Mouse (Mus musculus) heart, postnatal 36 days (tissue): ENCODE measurements around the gene Pnrc2. TPM values are rescaled to one million over a fixed set of nuclear protein-coding genes. Genes with fewer than 3 reads are reported as not detected.
A peak's percentile ranks its signal among the peaks of the same experiment; 100 is the strongest.

Experiments used
- DNase-seq, 2 experiments: peaks; one replicate each; pipeline ENCODE4 v3.0.0; 2021 to 2022
- intact Hi-C: fragments of 180-260 bp; cut with DNase I; formaldehyde crosslinking; loops from one replicate; pipeline ENCODE4 v1.15.1; 2025
- total RNA-seq, 2 experiments: library from RNA; stranded (reverse); gene quantifications; 2 replicates each; pipeline ENCODE4 v1.2.3; 2021

The Pnrc2 gene
- total RNA-seq = 10 to 100 TPM; 59.2 to 63.5 TPM

DNA sequence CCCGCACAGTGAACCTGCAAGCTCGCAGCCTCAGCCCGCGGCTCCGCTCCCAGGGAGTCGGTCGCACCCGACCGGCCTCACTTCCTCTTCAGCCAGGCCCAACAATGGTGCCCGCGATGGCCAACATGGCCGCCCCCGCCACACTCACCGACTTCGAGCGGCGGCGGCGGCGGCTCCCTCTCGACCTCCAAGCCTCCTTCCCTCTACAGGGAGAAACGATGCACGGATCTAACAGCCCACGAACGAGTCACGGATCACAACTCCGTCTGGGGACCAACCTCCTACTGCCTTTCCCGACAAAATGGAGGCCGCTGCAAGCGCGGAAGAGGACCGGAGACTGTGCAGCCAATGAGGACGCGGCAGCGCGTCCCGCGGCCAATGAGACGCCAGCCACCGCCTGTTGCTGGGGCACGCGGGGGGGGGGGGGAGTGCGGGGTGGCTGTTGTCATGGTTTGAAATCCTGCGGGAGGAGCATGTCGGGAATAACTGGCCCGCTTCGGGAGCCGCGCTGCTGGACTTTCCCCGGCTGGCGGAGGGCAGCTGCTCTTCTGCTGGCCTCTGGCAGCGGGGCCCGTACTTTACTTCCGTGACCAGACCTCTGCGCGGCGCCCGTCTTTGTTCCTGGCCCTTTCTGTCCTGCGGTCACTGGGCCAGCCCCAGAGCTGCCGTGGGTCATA lies at the start of gene Pnrc2:
Pnrc2 (minus strand) TSS at position 325 of the 677 bp plus-strand sequence.
- DNase-seq = peak; percentile 87 to 95
- intact Hi-C loops = loop anchor here (1.0 to 10.0 kb wide), 2 partner anchors 17 to 271 kb away; partner anchors contain the start of gene Id3

DNA sequence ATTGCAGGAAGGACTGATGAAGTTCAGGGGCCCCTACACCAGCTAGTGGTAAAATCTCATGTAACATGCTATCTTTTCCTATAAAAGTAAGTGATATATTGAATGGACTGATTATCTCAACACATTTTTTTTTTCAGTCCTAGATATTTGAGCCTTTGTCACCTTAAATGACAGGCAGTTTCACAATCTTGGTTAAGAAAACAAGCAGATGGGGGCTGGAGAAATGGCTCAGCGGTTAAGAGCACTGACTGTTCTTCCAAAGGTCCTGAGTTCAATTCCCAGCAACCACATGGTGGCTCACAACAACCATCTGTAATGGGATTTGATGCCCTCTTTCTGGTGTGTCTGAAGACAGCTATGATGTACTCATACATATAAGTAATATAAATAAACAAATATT lies 48.5 kb upstream of the Pnrc2 start:
- intact Hi-C loops = loop anchor here (5.0 to 10.0 kb wide), 2 partner anchors 120 to 217 kb away; no protein-coding TSS in a partner anchor

DNA sequence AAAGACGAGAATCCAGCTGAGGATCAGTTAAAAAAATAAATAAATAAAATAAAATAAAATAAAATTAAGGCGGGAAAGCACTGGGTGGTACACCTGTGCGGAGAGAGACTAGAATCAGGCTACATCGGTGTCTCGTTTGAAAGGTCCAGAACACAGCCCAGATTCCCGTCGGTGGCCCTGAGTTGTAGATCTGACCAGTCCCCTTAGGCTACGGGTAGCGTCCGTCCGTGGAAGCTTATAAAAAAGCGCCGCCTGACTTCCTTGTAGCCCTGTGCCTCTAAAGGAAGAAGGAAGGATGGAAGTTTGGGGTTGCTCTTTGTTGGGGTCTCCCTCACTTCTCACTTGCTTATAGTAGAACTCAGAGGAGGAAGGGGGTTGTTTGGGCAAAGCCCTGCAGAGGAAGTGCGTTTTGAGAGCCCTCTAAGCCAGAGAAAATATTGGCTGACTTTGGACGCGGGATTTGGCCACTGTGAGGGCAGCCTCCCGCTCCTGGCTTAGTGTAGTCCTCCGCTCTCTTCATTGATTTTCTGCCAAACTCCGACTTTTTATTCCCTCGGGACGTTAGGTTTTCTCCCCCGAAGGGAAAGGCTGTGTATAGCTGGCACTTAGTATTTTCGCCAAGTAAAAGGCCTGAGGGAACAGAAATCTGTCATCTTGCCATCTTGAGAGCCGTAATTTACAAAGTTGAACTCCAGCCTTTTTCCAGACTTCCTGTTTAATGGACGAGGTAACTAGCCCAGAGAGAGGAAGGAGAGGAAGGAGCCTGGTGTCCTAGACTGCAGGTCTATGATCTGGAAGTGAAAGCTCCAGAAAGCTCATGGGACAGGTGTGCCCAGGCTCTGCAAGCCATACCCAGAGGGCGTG lies 47.8 kb upstream of the Pnrc2 start:
- DNase-seq = peak in 1 of 2 experiments; percentile 52
- intact Hi-C loops = loop anchor here (2.0 to 10.0 kb wide), 3 partner anchors 21 to 217 kb away; no protein-coding TSS in a partner anchor

More for the DNA sequence above, 48.5 kb upstream of the Pnrc2 start:
- DNase-seq = no peak

DNA sequence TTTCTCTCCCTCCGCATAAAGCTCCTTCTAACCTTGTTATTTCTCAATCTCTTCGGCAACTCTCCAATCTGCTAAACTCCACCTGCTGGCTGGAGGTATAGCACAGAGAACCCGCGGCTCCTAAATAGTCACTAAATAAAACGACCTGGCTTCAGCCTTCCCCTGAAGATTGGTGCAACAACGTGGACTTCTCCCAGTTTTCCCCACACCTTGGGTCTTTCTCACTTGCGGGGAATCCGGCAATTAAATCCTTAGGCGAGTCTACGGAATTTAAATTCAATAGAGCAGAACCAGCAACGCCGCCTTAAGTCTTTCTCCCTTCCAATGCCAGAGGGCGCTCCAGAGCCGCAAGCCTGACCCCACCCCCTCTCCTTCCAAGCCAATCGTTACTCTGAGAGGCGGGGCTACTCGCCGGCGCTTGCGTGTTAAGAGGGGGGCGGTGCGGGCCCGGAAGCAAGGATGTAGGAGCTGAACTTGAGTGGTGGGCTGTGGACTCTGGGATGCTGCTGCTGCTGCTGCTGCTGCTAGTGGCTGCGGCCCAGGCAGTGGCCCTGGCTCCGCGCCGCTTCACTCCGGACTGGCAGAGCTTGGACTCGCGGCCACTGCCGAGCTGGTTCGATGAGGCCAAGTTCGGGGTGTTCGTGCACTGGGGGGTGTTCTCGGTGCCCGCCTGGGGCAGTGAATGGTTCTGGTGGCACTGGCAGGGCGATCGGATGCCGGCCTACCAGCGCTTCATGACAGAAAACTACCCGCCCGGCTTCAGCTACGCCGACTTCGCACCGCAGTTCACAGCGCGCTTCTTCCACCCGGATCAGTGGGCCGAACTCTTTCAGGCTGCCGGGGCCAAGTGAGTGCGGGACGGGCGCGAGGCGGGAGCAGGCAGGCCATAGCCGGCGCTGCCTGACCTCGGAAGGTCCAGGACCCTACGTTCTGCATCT lies 46.9 kb upstream of the Pnrc2 start, which contains the start of gene Fuca1:
Fuca1 (plus strand) TSS at position 432 of the 938 bp plus-strand sequence.
- intact Hi-C loops = loop anchor here (1.0 to 10.0 kb wide), 4 partner anchors 22 to 216 kb away; no protein-coding TSS in a partner anchor

DNA sequence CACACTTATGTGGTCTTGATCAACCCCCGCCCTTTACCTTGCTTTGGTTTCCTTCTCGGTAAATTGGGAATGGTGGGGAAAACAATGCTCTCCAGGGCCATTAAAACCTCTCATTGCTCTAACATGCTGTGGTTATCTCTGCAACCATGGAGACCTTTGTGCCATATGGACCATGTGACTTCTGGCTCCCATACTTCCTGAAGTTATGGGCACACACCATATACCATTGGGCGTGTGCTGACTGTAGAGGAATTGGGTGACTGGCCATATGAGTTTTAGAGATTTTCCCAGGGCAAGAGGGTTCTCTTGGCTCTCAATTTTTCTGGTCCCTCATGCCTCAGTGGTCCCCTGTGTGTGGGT lies 45.6 kb upstream of the Pnrc2 start:
- intact Hi-C loops = no loop called here
- no peak for DNase-seq

More for the DNA sequence above, 46.9 kb upstream of the Pnrc2 start, which contains the start of gene Fuca1:
- peak; percentile 96 to 97 for DNase-seq

DNA sequence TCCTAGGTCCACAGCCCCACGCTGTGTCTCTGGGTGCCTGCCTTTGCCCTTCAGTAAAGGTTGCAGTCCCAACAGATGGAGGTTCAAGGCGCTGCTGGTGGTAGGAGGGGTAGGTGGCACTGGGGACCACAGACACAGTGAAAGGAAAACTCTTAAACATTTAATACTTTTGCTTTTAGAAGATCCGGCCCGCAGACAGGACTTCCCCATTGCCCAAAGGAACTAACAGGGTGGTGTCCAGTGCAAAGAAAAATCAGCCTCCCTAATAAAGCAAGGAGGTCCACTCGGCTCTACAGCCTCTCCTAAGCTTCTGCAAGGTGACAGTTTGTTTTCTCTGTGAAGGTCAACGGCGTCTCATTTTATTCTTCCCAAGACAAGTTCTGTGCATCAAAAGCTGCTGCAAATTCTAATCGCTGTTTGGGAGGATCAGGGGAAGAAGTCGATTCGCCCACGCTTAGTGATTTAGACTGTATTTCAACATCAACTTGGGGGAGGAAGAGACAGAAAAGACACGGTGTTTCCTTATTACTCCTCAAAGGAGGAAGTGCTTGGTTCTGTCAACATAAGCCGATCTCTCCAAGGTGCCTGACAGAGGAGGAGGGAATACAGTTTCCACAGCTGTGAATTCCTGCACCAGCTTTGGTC lies 45.1 kb upstream of the Pnrc2 start:
- intact Hi-C loops = no loop called here
- DNase-seq = peak in 1 of 2 experiments; percentile 39

DNA sequence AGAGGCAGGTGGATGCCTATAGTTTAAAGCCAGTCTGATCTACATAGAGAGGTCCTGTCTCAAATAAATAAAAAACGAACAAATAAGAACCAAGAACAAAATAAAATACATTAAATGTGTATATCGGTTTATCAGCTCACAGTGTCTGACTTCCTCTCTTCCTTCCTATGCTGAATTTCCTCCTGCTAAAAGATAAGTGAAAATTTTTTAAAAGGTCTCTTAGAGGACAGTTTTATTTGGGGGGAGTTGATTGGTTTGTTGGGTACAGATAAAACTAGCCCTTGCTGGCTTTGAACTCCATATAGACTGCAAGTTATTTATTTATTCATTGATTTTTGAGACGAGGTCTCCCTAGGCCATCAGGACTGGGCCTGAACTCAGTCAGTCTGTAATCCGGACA lies 39.8 kb upstream of the Pnrc2 start:
- no peak for DNase-seq
- intact Hi-C loops = no loop called here

DNA sequence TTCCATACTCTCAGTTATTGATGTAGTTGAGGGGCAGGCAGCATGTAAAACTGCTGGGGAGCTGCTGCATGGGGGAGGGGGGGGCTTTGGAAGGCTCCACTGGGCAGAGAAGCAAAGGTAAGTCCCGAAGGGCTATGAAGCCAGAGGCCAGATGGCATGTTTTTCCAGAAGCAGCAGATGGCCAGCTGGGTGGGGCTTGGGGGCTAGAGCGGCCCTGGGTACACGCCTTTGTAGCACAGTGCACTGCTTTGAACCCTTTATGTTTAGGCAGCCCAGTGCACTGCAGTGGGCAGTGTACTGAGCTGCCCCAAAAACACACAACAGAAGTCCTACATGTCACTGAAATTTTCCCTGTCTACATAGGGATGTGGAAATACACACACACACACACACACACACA lies 39.2 kb upstream of the Pnrc2 start:
- no peak for DNase-seq
- intact Hi-C loops = no loop called here

DNA sequence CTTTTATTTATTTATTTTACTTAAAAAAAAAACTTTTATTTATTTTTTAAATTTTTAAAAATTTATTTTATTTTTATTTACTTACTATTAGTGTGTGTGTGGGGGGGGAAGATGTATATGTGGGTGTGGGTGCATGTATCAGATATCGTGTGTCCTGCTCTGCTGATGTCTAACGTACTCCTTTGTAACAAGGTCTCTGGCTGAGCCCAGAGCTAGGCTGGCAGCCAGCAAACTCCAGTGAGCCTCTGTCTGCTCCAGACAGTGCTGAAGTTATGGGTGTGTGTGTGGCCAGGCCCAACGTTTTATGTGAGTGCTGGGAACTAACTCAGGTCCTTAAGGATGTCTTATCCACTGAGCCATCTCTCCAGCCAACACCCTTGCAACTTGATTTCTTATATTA lies 38.5 kb upstream of the Pnrc2 start:
- intact Hi-C loops = no loop called here
- DNase-seq = no peak

DNA sequence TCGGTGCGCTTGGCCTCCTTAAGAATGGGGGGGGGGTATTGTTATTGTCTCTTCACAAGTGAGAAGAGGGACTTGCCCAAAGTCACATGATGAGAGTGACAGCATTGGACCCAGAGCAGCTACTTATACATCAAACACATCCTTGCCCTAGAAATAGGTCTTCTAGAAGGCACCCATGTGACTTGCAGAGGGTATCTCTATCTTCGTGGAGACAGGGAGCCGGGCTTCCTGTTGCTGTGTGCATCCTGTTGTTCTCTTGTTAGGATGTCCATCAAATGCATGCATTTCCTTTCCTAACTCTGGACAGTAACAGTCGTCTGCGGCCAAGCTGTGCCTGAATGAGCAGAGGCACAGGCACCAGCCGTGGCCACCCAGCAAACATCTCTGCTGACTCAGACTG lies 37.9 kb upstream of the Pnrc2 start:
- intact Hi-C loops = no loop called here
- DNase-seq = no peak

DNA sequence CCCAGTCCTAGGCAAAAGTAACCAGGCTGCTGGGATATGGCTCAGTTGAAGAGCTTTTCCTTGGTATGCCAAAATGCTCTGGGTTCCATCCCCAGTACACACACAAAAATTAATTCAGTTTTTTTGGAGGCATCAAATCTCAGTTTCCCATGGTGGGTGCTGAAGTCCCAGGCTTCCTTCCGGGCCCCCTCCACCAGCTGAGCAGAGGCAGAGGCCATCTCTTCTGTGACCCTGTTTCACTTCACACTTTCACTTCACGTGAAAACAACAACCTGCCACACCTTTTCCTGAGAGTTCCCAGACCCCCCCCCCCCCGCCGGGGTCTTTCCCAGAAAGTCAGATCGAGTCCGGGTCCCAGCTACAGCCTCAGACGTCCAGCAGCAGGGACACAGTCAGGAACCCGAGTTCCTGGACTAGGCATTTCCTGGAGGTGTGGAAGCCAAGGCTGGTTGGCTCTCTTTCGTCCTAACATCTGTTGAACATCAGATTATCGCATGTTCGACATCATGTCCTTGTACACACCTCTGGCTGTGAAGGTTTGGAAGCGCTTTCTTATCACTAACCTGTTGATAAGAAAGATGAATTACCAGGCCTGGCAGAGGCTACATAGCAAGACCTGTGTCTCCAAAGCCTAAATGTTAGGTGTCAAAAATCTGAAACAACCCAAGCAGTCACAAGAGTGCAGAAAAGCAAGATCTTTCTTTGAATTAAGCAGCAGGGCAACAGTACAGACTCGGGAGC lies 35.8 kb upstream of the Pnrc2 start:
- DNase-seq = no peak
- intact Hi-C loops = no loop called here

DNA sequence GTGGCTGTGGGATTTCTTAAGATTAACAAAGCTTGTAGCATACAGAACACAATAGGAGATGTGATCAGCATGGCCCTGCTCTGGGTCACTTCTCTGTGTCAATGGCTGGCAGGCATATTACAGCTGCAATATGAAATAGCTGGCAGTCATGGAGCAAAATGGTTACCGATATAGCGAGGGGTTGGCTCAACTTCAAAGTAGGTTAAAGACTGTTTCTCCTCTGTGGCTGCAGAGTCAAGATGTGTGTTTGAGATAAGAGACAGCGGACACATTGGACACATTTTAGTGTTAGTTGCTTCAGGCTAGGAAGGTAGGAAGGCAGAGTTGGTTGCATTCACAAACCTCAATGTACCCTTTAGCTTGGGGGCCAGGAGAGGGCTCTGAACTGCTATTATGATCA lies 33.0 kb upstream of the Pnrc2 start:
- intact Hi-C loops = no loop called here
- no peak for DNase-seq

DNA sequence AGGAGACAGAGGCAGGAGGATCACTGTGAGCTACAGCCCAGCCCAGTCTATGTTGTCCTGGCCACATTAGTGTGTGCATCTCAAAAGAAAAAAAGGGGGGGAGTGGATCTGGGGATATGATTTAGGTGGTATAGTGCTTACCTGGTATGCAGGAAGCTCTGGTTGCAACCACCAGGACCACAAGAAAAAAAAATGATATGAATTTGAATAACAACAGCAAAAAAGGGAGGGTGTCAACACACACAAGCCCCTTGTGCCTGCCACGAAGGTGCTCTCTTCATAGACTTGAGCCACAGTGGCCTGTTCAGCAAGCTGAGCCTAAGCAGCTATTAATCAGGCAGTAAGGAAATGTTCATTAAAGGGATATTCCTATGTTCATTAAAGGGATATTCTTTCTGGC lies 31.2 kb upstream of the Pnrc2 start:
- intact Hi-C loops = no loop called here
- DNase-seq = no peak

DNA sequence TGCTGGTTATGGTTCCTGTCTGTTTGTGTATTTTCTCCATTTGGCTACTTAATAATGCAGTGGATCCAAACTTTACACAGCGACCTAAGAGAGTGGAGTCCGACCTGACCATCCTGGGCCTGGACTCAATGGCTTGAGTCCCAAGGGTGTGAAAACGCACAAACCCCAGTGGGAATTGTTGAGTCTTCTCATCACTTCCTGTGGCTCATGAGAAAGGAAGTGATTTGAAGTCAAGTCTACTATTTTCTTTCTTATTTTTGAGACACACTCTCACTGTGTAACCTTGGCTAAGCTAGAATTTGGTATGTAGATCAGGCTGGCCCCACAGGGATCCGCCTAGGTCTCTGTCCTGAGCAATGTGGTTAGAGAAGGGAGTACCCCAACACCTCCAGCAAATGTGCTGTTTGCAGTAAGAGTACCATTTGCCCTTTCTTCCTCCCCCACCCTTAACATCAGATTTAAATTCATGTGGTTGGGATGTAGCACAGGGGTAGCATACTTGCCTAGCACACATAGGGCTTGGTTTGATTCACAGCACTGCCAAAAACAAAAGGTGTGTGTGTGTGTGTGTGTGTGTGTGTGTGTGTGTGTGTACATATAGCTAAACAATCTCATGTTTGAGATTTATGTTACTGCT lies 29.1 kb upstream of the Pnrc2 start:
- intact Hi-C loops = no loop called here

DNA sequence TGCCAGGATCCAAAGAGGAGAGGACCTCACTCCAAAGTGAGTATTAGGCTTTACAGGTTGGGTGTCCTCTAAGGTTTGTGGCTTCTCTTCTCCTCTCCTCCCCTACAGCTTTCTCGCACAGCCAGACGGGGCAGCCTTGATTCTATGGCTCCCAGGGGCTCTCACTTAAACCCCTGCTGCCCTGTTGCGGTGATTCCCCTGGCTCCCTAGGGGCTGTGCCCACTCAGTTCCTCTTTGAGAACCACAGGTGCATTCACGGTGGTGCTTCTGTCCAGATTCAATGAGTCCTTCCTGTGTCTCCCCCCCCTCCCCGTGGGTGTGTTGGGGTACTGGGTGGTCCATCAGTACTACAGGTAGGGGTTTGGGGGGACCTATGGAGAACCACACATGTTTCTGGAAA lies 26.4 kb upstream of the Pnrc2 start:
- DNase-seq = no peak
- intact Hi-C loops = no loop called here

More for the DNA sequence above, 29.1 kb upstream of the Pnrc2 start:
- no peak for DNase-seq

DNA sequence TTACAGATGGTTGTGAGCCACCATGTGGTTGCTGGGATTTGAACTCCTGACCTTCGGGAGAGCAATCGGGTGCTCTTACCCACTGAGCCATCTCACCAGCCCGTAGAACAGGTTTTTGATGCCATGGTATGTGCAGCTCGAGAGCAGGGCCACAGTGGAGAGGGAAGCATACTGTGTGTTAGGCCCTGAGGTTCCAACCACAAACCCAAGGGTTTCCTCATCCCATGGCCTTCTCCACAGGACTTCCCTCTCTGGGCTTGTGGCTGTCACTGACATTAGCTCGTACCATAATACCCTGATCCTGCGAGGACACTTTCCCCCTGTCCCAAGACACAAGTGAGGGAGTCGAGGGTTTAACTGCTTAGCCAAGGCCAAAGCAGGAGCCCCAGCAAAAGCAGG lies 25.4 kb upstream of the Pnrc2 start:
- DNase-seq = no peak
- intact Hi-C loops = no loop called here

DNA sequence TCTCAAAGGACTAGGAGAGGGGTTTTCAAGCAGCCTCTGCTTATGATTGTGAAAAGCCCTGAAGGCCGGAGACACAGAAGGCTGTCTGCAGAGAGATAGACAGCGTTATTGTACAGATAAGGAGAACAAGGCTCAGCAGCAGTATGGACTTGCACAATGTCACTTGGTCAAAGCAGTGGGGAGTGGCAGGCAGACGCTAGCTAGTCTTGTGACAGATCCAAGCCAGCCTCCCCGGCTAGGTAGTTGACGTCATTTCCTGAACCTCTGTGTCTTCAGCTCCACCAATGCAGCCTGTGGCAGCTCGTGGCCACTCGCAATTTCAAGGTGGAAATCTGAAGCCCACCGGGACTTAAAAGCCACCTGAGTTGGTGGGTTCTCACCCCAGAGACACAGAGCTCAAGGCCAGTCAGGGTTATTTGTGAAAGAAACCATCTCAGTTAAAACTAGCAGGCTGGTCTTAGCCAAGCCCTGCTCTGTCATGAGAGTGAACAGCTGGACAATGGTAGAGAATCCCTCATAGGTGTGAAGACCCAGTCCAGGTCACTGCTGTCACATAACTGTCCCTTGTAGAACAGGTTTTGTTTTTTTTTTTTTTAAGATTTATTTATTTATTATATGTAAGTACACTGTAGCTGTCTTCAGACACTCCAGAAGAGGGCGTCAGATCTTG lies 24.9 kb upstream of the Pnrc2 start:
- DNase-seq = peak in 1 of 2 experiments; percentile 27

DNA sequence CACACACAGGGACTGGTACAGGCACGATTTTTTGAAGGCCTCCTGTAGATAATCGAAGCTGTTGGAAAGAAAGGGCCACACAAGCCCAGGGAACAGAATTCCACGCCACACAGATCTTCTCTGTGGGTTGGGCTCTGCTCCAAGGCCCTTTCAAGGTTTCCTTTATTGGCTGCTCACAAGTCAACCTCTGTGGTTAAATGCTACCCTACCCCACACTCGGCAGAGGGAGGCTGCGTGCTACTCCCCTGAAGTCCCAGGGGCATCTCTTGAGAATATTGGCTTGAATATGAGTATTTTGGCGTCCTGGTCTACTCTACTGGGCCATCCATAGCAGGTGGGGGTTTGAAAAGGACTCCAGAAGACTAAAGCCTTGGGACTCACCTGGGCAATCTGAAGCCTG lies 22.5 kb upstream of the Pnrc2 start:
- intact Hi-C loops = no loop called here
- DNase-seq = no peak

More for the DNA sequence above, 24.9 kb upstream of the Pnrc2 start:
- intact Hi-C loops = no loop called here
